Mouse (Mus musculus) cerebellum, adult 11-12 months (tissue): ENCODE results near the gene March10.

ENCODE experiments used
- DNase-seq: peaks from one replicate; pipeline ENCODE4 v3.0.0; 2022

Gene March10

GRCm38 (mm10) chr11:105388636-105389035 is 67.9 kb downstream of the March10 start:
- DNase-seq = no peak

GRCm38 (mm10) chr11:105385266-105385665 is 71.3 kb downstream of the March10 start:
- DNase-seq = no peak

GRCm38 (mm10) chr11:105375821-105376235 is 80.7 kb downstream of the March10 start:
- DNase-seq = peak; percentile 28

GRCm38 (mm10) chr11:105374526-105375175 is 81.9 kb downstream of the March10 start:
- no peak for DNase-seq

GRCm38 (mm10) chr11:105373881-105374280 is 82.7 kb downstream of the March10 start:
- DNase-seq = no peak

- DNase-seq = no peak
Measured at GRCm38 (mm10) chr11:105371818-105372217, 84.7 kb downstream of the March10 start.

- DNase-seq = no peak
Measured at GRCm38 (mm10) chr11:105369526-105370386, 86.8 kb downstream of the March10 start.

GRCm38 (mm10) chr11:105368833-105369232 is 87.7 kb downstream of the March10 start:
- no peak for DNase-seq

- no peak for DNase-seq
Measured at GRCm38 (mm10) chr11:105367163-105367562, 89.4 kb downstream of the March10 start.

- no peak for DNase-seq
Measured at GRCm38 (mm10) chr11:105366051-105366450, 90.5 kb downstream of the March10 start.

GRCm38 (mm10) chr11:105365611-105366010 is 90.9 kb downstream of the March10 start:
- no peak for DNase-seq

GRCm38 (mm10) chr11:105364386-105365065 is 92.0 kb downstream of the March10 start:
- DNase-seq = no peak

GRCm38 (mm10) chr11:105363598-105364385 is 92.7 kb downstream of the March10 start:
- no peak for DNase-seq

- peak; percentile 48 for DNase-seq
Measured at GRCm38 (mm10) chr11:105362946-105363597, 93.5 kb downstream of the March10 start.

- DNase-seq = no peak
Measured at GRCm38 (mm10) chr11:105362041-105362765, 94.3 kb downstream of the March10 start.

- no peak for DNase-seq
Measured at GRCm38 (mm10) chr11:105356301-105356700, 100.2 kb downstream of the March10 start.

GRCm38 (mm10) chr11:105353891-105354280 is 102.6 kb downstream of the March10 start:
- peak; percentile 39 for DNase-seq

- peak; percentile 100 for DNase-seq
Measured at GRCm38 (mm10) chr11:105352954-105353890, 103.3 kb downstream of the March10 start.

- no peak for DNase-seq
Measured at GRCm38 (mm10) chr11:105352152-105352551, 104.4 kb downstream of the March10 start.

- DNase-seq = no peak
Measured at GRCm38 (mm10) chr11:105350643-105351042, 105.9 kb downstream of the March10 start.
